Mouse (Mus musculus) ovary, postnatal 10 days (tissue): ENCODE data around the gene Slc25a35.
"Not testable (repeated sequence)": the region's sequence is repeated elsewhere in the genome, so short reads cannot be mapped to it uniquely, and the experiment has no call there.

Experiments used
- DNase-seq: peaks from one replicate; pipeline ENCODE4 v3.0.0; 2022; ENCODE audit warnings: low spot score

Gene Slc25a35

DNA sequence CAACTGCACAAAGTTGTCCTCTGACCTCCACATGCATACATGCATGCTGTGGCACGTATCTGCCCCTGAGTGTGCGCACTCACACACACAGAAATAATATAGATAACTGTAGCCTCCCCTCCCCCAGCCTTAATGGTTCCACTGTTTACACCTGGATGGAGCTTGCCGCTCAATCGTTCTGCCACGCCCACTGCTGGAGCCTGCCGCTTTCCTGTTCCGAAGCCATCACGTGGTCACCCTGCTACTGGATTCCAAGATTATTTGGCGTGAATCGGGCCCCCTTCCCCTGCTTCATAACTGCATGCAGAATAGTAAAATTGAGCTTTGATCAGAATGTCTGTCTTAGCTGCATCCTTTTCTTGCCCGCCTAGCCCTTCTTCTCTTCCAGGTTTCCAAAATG, 5.8 kb upstream of the Slc25a35 start:
- DNase-seq: not testable (repeated sequence)

DNA sequence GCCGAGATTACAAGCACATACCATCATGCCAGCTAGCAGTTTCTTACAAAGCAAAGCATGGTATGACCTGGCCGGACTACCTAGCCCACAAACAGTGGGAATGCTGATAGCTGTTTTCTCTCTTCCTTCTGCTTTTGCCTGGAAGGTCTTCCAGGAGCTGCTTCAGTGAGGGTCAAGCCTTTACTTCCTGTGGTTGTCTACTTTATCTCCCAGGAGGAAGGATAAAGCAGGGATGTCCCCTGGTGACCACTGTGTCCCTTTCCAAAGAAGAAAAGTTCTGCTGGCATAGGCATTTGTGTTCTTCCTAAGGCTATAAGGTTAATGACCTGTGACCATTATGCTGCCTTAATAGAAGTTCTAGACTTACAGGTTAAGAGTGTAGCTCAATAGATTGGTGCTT, 4.5 kb upstream of the Slc25a35 start:
- no peak for DNase-seq

DNA sequence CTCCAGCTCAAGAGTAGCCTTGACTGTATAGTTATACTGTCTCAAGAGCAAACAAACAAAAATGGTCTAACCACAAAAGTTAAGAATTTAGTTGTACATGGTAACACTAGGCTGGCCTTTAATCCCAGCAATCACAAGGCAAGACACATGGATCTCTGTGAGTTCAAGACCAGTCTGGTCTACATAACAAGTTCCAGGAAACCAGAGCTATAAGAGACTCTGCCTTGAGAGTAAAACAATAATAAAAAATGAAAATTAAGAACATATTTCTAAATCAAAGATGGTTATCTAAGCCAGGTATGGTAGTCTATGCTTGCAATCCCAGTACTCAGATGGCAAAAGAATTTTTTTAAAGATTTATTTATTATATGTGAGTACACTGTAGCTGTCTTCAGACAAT, 2.9 kb upstream of the Slc25a35 start:
- no peak for DNase-seq

DNA sequence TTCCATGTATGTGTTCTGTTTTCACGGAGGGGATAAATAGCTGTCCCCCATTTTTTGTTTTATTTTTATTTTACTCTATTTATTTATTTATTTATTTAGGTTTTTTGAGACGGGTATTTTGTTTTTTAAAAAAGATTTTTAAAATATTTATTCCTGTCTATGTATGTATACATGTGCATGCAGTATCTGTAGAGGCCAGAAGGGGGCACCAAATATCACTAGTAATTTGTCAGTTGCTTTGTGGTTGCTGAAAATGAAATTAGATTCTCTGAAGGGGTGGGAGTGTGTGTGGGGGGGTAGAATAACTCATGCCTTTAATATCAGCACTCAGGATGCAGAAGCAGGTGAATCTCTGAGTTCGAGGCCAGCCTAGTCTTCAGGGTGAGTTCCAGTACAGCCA, 2.1 kb upstream of the Slc25a35 start:
- no peak for DNase-seq

DNA sequence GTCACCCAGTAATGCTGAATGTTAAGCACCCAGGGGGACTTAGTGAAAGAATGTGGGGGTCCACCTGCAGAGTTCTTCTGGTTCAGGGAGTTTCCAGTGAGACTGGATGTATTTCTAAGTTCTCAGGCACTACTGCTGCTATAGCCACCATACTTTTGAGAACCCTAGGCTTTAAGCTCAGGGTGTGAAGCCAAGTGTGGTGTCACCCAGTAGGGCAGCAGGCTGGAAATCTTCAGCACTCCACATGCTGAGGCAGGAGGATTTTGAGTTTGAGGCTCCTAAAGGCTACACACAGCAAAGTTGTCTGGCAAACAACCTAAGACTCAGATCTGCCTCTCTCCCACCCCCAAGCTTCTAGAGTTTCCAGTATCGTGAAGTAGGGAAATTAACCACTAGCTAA, 1.4 kb upstream of the Slc25a35 start:
- no peak for DNase-seq

DNA sequence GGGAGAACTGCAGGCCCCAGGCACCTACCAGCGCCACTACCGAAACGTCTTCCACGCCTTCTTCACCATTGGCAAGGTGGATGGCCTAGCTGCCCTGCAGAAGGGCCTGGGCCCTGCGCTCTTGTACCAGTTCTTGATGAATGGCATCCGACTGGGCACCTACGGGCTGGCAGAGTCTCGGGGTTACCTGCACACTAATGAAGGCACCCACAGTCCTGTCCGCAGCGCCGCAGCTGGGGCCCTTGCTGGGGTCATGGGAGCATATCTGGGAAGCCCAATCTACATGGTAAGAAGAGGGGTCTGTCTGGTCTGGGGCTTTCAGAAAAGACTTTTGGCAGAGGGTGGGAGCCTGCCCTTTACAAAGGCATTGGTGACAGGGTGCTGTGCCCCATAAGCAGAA, 821 bp downstream of the Slc25a35 start:
- DNase-seq: no peak

DNA sequence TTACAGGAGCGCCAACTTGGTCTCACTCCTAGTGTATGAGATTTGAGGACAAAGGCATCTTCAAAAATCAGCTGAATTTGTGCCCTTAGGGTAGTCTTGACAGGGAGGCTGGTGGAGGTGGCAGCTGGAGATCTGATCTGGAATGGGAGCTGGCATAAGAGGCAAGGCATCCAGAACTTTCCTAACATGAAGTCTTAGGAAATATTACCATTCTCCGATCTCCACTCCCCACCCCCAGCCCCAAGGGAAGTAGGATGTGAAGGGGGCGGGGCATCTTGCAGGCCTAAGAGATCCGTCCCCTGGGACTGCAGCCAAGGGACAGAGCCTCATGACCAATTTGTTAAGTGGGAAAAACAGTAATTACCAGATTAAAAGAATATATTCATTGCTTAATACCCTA, 2.3 kb downstream of the Slc25a35 start:
- no peak for DNase-seq

DNA sequence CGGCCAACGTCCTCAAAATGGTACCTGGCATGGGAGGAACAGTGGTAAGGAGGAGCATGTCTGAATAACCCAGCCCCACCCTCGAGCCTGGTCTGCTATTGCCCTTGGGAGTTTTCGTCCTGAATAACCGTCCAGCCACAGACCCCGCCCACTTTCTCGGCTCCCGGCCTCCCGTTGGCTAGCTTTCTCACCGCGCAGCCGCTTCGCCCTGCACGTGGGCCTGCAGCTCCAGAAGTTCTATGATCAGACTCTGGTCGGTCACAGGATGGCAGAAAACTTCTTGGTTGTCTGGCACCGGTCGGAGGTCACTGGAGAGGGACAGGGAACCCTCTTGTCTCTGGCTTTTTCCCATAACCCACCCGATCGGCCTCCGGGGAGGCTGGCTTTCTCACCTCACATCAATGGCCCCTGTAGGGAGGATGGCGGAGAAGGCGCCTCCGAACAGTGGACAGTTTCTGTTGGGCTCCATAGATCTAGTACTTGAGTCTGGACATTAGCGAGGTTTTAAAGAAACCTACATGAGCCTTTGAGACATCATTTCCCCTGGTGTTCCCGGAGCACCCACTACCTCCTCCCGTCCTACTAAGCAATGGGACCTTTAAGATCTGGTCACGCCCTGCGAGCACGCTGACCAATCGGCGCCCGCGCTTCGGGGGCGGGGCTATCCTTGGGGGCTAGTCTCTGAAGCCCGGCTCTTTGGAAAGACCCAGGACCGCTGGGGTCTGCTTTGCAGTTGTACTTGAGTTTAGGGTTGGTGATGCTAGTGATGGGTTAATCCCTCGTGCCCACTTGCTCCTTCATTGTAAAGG, 5.5 kb downstream of the Slc25a35 start:
- peak; percentile 72 for DNase-seq

DNA sequence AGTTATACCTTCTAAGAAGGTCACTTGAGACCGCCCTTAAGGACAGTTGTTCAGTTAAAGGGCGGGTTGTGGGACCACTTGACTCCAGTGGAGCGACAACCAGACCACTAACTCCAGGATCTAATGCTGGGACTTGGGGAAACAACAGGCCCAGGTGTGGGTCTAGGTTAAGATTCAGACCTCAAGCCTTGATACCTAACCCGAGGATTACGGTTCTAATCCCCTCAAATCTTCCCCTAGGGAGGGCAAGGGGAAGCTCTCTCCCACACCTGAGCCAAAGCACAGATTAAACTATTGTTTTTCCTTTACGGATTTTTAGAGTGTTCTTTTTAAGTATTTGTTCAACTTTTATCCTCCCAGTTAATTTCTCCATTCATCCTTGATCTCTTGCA, 6.1 kb downstream of the Slc25a35 start:
- no peak for DNase-seq

DNA sequence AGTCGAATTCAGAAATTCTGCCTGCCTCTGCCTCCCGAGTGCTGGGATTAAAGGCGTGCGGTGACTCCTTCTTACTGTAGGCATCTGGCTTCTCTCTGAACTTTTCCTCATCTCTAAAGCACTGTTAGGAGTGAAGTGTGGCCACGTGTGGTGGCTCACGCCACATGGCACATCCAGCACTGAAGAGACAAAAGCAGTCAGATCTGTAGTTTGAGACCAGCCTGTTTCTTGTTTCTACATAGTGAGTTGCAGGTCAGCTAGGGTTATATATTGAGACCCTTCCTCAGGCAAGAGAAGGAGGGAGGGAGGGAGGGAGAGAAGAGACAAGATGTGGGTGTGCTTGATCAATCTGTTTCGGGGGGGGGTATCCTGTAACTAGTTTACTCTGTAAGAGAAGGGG, 7.2 kb downstream of the Slc25a35 start, which contains the start of gene Rangrf:
TSS of gene Rangrf (minus strand) at position 101 of the 400 bp plus-strand sequence.
- DNase-seq: no peak

DNA sequence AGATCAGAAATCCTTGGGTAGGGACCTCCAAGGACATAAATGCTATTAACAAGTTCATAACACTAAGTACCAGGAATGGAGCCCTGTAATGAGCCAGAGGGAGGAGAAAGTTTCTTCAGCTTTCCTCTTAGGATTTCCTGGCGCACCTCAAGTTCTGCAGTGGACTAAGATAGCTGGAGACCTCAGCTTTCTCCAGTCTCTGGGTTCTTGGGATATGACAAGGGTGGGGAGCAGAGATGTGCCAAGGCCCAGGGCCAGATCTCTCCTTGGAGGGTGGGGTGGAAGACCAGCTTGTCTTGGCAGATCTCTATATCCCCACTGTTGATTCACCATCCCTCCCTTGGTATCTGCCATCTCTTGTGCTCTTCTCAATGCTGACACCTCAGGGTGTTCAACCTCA, 7.7 kb downstream of the Slc25a35 start:
- no peak for DNase-seq

DNA sequence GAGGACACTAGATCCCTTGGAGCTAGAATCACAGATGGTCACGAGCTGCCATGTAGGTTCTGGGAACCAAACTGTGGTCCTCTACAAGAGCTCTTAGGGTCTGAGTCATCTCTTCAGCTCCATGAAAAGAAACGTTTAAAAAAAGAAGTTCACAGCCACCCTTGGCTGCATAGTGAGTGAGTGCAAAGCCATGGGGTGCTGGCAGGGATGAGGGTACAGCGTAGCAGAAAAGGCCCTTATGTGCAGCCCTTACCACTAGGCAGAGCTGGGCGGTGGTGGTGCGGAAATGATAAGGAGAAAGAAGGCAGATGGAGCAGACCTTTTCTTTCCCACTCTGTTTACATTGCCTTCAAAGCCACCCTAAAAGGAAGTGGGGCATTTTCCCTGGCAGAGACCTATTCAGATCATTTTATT, 11.4 kb downstream of the Slc25a35 start:
- no peak for DNase-seq

DNA sequence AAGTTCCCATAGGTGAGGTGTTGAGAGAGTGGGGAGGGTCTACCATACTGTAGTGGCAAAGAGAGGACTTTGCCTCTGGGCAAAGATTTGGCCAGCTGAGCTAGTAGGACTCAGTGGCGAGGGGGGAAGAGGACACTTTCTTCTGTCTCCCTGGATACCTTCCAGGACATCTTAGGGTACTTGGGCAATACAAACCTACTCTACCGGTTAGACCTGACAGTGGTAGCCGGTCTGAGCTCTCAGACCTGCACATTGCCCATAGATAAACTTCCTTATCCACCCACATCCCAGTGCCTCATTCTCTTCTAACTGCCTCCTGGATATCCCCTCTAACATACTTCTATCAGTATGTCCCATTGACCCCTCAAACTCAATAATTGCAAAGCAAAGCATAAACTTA, 13.0 kb downstream of the Slc25a35 start:
- no peak for DNase-seq

DNA sequence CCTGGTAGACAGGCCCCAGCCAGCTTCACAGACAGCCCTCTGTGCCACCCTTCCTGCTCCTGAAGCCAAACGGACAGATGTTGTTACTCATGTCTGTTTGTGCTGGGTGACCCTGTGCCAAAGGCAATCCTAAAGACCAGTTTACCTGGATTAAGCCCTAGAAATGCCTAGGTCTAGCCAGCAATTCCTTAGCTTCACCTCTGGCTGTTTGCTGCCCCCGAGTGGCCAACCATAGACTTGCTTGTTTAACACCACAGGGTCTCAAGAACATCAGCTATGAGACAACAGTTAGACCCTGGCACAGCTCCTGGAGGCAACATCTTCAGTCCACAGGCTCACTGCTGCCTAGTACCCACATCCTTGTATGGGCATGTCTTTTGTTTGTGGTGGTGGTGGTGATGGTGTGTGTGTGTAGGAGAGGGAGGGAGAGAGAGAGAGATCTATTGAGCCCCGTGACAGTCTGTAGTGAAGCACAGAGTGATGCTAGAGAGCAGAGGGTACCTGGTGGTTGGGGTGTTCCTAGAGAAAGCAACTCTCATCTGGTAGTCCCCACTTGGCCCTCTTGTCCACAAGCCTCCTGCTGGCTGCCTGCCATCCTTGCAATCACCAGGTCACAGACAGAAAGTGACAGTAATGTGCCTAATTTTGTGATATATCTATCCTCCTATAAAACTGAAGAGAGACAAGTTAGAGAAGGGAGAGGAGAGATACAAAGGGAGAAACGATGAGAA, 14.9 kb downstream of the Slc25a35 start:
- peak; percentile 59 for DNase-seq

DNA sequence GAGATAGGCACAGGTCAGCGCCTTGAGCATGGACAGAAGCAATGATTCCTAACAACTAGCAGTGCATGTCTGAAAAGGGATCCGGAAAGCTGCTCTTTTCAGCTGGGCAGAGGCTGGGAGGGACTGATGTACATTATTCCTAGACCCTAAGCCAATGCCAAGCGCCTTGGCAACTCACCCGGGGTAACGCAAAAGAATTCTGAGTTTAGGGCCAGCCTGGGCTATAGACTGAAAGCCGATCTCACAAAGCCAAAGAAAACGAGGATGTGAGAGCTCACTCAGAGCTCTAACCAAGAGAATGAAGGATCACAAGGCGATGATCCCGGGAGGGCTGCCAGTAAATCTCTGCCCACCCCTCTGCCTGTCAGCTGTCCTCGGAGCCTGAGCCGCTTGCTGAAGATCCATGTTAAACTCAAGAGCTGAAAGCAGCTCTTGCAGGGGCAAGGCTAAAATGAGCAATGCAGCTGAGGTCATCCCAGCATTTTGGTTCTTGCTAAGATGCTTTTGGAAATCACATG, 19.5 kb downstream of the Slc25a35 start:
- DNase-seq: no peak

DNA sequence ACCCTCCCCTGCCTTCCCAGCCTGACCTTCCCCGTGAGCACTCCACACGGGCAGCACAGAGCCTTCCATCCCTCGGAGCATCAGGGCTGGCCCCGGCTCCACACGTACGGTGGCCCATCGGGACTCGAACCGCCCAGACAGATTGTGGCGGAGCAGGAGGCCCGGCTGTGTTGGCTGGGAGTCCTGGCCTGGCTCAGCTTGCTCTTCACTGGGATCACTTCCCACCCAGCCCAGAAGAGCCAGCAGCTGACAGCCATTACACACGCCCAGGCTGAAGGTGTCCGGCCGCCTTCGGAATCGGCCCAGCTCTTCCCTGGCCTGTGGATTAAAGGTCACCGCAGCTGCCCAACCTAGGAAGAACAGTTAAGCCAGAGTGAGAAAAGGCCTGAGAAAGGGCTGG, 20.4 kb downstream of the Slc25a35 start:
- DNase-seq: no peak

DNA sequence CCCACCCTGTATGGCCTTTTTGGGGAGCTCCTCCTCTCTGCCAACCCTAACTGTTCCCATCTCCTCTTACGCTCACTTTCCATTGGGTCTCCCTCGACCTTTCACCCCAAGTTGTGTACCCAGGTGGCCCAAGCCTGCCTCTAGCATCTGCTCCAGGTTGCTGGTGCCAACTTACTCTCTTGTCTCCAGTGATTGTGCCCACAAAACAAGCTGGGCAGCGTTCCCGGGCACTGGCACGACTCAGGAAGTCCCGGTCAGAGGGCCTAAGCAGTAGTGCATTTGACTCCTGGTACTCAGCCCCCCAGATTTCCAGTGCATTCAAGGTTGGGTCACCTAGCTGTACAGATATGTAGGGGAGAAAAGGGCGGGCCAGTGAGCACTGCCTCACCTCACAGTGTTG, 25.2 kb downstream of the Slc25a35 start:
- DNase-seq: no peak

DNA sequence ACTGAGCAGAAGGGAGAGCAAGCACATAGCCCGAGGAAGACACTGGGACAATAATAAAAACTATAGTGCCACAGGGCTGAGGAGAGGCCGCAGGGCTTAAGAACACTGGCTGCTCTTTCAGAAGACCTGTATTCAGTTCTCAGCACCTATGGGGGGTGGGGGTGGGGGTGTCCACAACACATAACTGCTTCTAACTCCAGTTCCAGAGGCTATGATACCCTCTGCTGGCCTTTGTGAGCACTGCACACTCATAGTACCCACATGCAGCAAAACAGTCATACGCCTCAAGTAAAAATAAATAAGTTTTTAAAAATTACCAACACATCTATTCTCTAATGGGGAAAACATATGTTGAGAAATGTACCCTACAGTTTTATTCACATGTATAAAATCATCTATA, 26.4 kb downstream of the Slc25a35 start:
- DNase-seq: no peak

DNA sequence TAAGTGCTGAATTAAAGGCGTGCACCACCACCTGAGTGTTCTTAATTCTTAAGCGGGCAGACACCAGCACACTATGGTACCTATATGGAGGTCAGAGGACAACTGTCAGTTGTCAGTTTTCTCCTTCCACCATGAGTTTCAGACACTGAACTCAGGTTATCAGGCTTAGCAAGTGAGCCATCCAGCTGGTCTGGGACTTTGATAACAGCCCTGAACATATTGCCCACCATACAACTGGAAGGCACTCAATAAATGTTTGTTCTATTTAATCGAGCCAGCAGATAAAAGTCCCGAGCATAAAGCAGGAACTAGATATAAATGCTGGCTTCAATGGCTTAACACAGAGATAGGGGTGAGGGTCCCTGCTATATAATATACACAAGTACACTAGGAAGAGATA, 29.1 kb downstream of the Slc25a35 start:
- no peak for DNase-seq

DNA sequence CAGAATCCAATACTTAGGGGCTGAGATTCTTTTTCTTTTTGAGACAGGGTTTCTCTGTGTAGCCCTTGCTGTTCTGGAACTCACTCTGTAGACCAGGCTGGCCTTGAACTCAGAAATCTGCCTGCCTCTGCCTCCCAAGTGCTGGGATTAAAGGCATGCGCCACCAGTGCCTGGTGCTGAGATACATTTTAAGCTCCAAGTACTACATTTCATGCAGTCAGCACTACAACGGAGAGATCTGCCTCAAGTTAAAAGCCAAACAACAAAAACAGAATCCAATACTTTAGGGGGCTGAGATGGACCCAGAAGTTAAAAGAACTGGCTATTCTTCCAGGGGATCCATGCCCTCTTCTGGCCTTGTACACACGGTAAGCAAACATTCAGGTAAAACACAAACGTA, 34.9 kb downstream of the Slc25a35 start:
- not testable (repeated sequence) for DNase-seq

DNA sequence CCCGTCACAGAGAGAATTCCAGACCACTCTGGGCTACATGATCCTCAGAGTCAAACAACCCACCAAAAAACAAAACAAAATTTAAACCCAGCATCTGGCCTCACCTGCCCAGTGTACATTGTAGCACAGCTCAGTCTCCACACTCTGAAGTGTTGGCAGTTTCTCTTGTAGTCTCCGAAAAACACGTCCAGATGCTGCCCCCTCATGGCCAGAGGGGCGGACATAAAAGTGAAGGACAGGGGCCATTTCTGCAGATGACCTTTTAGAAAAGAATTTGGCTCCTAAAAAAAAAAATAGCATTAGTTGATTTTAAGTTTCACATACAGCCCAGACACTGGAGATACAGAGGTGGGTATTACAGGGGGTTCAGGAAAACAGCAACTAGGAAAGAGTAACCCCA, 35.7 kb downstream of the Slc25a35 start:
- no peak for DNase-seq

DNA sequence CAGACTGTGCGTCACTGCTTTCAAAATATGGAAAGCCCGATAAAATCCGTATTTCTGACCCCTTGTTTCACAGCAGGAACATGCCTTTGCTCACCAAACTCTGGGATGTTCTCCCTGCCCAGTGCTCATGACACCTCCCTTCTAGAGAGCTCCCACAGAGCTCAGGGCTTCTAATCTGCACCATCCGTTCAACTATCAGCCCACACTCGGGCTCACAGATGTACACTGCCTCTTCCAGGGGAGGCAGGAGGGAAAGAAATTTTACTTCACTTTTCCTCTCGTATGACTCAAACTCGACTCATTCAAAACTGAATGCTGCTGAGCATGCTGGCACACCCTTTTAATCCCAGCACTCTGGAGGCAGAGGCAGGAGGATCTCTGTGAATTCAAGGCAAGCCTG, 37.3 kb downstream of the Slc25a35 start:
- no peak for DNase-seq

DNA sequence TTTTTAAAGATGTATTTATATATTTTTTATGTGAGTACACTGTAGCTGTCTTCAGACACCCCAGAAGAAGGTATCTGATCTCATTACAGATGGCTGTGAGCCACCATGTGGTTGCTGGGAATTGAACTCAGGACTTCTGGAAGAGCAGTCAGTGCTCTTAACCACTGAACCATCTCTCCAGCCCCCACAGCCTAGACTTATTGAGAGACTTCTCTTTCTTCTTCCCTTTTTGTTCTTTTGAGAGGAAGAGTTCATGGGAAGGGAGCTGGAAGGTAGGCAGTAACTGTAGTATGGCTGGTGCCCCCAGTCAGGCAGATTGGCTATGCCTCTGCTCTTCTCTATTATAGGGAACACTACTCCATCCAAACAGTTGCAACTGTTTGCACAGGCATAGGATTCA, 38.6 kb downstream of the Slc25a35 start:
- DNase-seq: not testable (repeated sequence)
